Mouse (Mus musculus): ENCODE measurements at regions not wholly inside any gene's neighbourhood (a gene's known extent, or its start where the extent isn't known, plus 50 kb on each side); places are given as distances from the start of the nearest gene placed in this dataset.

DNA sequence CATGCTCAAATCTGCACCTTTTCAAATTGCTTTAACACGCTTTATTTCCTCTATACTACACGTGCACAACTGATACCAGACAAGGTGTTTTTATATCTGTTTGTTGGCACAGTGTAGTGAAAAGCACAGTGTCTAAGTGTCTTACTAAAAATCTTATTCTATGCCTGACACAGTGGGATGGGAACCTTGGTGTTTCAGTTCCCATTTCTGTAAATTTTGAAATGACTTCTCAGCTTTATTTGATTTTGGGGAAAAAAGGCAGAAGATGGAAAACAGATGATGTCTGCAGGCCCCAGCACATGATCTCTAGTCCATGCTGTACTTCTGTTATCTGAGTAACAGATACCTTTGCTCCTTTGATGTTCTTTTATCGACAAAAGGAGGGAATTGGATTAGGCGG lies 239.7 kb upstream of the B430305J03Rik start:
- TF ChIP-seq CTCF (IDR thresholded peaks at IDR 0.05; ENCODE audit: insufficient read depth, low read depth, low read length): no peak
- TF ChIP-seq POLR2A (IDR thresholded peaks at IDR 0.05; ENCODE audit: insufficient read depth, low read depth, low read length): no peak
- H3K27ac ChIP-seq (ENCODE audit: insufficient read depth, low read depth, low read length): no peak overlapping the region
- no peaks in the 10 kb centered on the region for H3K4me1 ChIP-seq (ENCODE audit: control insufficient read depth, insufficient read depth, low read length)
- no peak overlapping the region for H3K4me3 ChIP-seq (ENCODE audit: insufficient read depth, low read depth, low read length)
- WGBS: 83% methylated on average over 4 of the region's 4 CpGs

DNA sequence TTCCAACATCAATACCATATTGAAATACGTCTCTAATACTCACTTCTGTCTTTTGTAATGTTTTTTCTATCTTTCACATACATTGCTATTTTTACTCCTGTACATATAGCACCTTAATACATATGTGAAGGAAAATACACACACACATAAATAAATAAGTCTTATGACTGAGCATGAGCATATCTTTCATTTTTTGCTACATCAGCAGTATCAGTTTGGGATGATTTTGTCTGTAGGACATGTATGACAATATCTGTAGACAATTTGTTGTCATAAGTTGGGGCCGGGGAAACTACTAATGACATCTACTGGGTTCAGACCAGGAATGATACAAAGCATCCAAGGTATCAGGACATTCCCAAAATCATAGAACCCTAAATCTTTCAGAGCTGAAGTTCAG lies 237.1 kb upstream of the B430305J03Rik start:
- H3K27ac ChIP-seq (ENCODE audit: insufficient read depth, low read depth, low read length): no peak overlapping the region
- TF ChIP-seq POLR2A (IDR thresholded peaks at IDR 0.05; ENCODE audit: insufficient read depth, low read depth, low read length) (no peak), CTCF (IDR thresholded peaks at IDR 0.05; ENCODE audit: insufficient read depth, low read depth, low read length) (no peak)
- no peak overlapping the region for H3K4me3 ChIP-seq (ENCODE audit: insufficient read depth, low read depth, low read length)
- no peaks in the 10 kb centered on the region for H3K4me1 ChIP-seq (ENCODE audit: control insufficient read depth, insufficient read depth, low read length)
- 98% methylated on average over 2 of the region's 2 CpGs for WGBS

DNA sequence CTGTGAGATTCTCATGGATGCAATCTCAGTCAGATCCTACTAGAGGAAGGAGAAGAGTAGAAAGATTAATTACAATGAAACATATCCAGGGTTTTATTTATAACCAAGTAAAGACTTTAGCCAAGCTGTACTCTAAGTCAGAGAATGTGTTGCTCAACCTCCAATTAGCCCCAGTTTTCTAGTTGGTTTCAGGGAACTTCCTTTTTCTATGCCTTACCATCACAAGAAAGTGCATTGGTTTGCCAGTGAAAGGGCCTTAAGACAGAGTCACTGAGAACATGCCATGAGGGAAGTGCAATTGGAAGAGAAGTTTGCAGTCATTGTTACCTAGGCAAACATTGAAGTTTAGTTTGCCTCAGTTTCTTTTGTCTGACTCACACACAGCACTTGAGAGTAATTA lies 229.8 kb upstream of the B430305J03Rik start:
- no peak overlapping the region for H3K27ac ChIP-seq (ENCODE audit: insufficient read depth, low read depth, low read length)
- TF ChIP-seq POLR2A (IDR thresholded peaks at IDR 0.05; ENCODE audit: insufficient read depth, low read depth, low read length) (no peak), CTCF (IDR thresholded peaks at IDR 0.05; ENCODE audit: insufficient read depth, low read depth, low read length) (no peak)
- H3K4me1 ChIP-seq (ENCODE audit: control insufficient read depth, insufficient read depth, low read length): no peaks in the 10 kb centered on the region
- no peak overlapping the region for H3K4me3 ChIP-seq (ENCODE audit: insufficient read depth, low read depth, low read length)

GRCm38 (mm10) chr3:61592342-61592741 lies 226.6 kb upstream of the B430305J03Rik start:
- WGBS: 85% methylated on average over 2 of the region's 2 CpGs
- H3K4me1 ChIP-seq (ENCODE audit: control insufficient read depth, insufficient read depth, low read length): no peaks in the 10 kb centered on the region
- no peak overlapping the region for H3K4me3 ChIP-seq (ENCODE audit: insufficient read depth, low read depth, low read length)
- no peak overlapping the region for H3K27ac ChIP-seq (ENCODE audit: insufficient read depth, low read depth, low read length)
- TF ChIP-seq POLR2A (IDR thresholded peaks at IDR 0.05; ENCODE audit: insufficient read depth, low read depth, low read length) (no peak), CTCF (IDR thresholded peaks at IDR 0.05; ENCODE audit: insufficient read depth, low read depth, low read length) (no peak)

- no peak overlapping the region for H3K27ac ChIP-seq (ENCODE audit: insufficient read depth, low read depth, low read length)
- no peak for TF ChIP-seq CTCF (IDR thresholded peaks at IDR 0.05; ENCODE audit: insufficient read depth, low read depth, low read length)
- TF ChIP-seq POLR2A (IDR thresholded peaks at IDR 0.05; ENCODE audit: insufficient read depth, low read depth, low read length): no peak
- H3K4me3 ChIP-seq (ENCODE audit: insufficient read depth, low read depth, low read length): no peak overlapping the region
- H3K4me1 ChIP-seq (ENCODE audit: control insufficient read depth, insufficient read depth, low read length): no peaks in the 10 kb centered on the region
- 39% methylated on average over 1 of the region's 1 CpGs for WGBS
These were observed 217.9 kb upstream of the B430305J03Rik start for GRCm38 (mm10) chr3:61583669-61584068.

DNA sequence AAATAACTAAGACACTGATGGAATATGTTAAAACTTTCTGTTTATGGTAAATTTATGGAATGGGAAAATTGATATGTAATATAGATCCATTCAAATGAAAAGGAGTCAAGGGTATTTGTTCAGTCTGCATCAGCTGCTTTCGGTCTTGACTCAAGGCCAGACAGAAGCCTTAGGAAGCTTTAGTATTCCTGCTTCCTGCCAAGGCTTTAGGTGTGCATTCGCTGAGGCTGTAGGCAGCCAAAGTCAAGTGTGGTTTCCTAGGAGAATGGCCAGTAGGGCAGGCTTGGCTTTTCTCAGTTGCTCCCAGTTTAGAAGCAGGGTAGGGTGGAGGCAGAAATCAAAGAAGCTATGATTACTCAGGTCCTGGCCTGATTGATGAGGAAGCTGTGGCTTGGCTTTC lies 217.2 kb upstream of the B430305J03Rik start:
- no peak for TF ChIP-seq POLR2A (IDR thresholded peaks at IDR 0.05; ENCODE audit: insufficient read depth, low read depth, low read length)
- no peak for TF ChIP-seq CTCF (IDR thresholded peaks at IDR 0.05; ENCODE audit: insufficient read depth, low read depth, low read length)
- no peak overlapping the region for H3K4me3 ChIP-seq (ENCODE audit: insufficient read depth, low read depth, low read length)
- WGBS: 77% methylated on average over 2 of the region's 2 CpGs
- H3K4me1 ChIP-seq (ENCODE audit: control insufficient read depth, insufficient read depth, low read length): no peaks in the 10 kb centered on the region
- no peak overlapping the region for H3K27ac ChIP-seq (ENCODE audit: insufficient read depth, low read depth, low read length)

- WGBS: 83% methylated on average over 3 of the region's 3 CpGs
- no peaks in the 10 kb centered on the region for H3K4me1 ChIP-seq (ENCODE audit: control insufficient read depth, insufficient read depth, low read length)
- no peak overlapping the region for H3K4me3 ChIP-seq (ENCODE audit: insufficient read depth, low read depth, low read length)
- H3K27ac ChIP-seq (ENCODE audit: insufficient read depth, low read depth, low read length): no peak overlapping the region
- TF ChIP-seq POLR2A (IDR thresholded peaks at IDR 0.05; ENCODE audit: insufficient read depth, low read depth, low read length) (no peak), CTCF (IDR thresholded peaks at IDR 0.05; ENCODE audit: insufficient read depth, low read depth, low read length) (no peak)
These were observed 214.5 kb upstream of the B430305J03Rik start for GRCm38 (mm10) chr3:61580252-61580651.

DNA sequence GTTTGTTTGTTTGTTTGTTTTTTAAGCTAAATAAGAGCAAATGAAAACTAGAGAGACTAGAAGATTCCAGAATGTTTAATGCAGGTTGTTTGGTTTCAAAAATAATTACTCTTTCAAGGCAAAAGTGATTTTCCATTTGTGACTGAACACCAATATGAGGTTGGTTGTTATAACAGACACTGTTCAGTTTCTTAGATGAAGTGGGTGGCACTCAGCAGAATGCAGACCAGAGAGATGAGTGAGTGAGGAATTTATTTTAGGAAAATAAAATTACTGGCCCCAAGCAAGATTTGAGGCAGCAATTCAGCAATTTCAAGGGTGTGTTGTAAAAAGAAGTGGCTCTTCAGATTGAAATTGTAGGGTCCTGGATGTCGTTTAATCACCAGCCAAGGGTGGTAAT lies 171.4 kb upstream of the B430305J03Rik start:
- Histone ChIP-seq H3K4me1 (ENCODE audit: control insufficient read depth, insufficient read depth, low read length) (no peaks in the 10 kb centered on the region), H3K27ac (ENCODE audit: insufficient read depth, low read depth, low read length) (no peak overlapping the region), H3K4me3 (ENCODE audit: insufficient read depth, low read depth, low read length) (no peak overlapping the region)
- WGBS: 55% methylated on average over 1 of the region's 1 CpGs
- TF ChIP-seq CTCF (IDR thresholded peaks at IDR 0.05; ENCODE audit: insufficient read depth, low read depth, low read length) (no peak), POLR2A (IDR thresholded peaks at IDR 0.05; ENCODE audit: insufficient read depth, low read depth, low read length) (no peak)

DNA sequence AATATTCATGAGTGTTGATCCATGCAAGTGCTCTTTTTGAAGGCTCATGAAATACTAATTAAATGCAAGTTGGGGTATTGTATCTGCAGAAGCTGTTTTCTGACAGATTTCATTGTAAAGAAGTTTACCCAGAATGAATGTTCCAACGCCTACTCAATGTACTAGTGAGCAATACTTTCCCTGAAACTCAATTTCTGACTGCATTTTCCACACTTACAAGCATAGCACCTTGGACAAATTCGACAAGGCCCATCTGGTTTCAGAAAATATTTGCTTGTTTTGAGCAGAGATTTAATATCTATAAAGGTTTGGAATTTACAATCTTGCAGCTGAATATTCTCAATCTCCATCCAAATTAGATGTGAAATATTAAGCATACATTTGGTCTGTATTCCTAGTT lies 170.0 kb upstream of the B430305J03Rik start:
- 38% methylated on average over 2 of the region's 2 CpGs for WGBS

DNA sequence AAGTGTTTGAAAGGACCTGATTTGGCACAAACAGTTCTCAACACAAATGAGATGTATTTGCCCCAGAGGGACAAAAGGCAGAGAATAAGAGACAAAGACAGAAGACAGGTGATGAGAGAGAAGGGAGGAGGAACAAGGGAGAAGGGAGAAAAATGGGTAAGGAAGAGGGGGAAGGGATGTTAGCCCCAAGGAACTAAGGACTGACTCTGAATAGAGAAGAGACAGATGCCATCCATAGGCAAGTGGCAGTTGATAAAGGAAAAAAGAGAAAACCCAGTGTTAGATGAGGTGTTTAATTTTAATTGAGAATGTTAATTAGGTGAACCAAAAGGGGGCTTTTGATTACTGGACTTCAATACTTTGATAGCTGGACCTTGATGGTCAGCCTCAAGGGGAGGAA lies 137.4 kb upstream of the B430305J03Rik start:
- H3K4me3 ChIP-seq (ENCODE audit: insufficient read depth, low read depth, low read length): no peak overlapping the region
- no peaks in the 10 kb centered on the region for H3K4me1 ChIP-seq (ENCODE audit: control insufficient read depth, insufficient read depth, low read length)
- no peak overlapping the region for H3K27ac ChIP-seq (ENCODE audit: insufficient read depth, low read depth, low read length)
- TF ChIP-seq POLR2A (IDR thresholded peaks at IDR 0.05; ENCODE audit: insufficient read depth, low read depth, low read length): no peak
- TF ChIP-seq CTCF (IDR thresholded peaks at IDR 0.05; ENCODE audit: insufficient read depth, low read depth, low read length): no peak

More for the DNA sequence above, 170.0 kb upstream of the B430305J03Rik start:
- Histone ChIP-seq H3K4me1 (ENCODE audit: control insufficient read depth, insufficient read depth, low read length) (no peaks in the 10 kb centered on the region), H3K27ac (ENCODE audit: insufficient read depth, low read depth, low read length) (no peak overlapping the region), H3K4me3 (ENCODE audit: insufficient read depth, low read depth, low read length) (no peak overlapping the region)
- TF ChIP-seq CTCF (IDR thresholded peaks at IDR 0.05; ENCODE audit: insufficient read depth, low read depth, low read length) (no peak), POLR2A (IDR thresholded peaks at IDR 0.05; ENCODE audit: insufficient read depth, low read depth, low read length) (no peak)
